Mouse (Mus musculus): ENCODE measurements around the gene Bnc2.

DNA sequence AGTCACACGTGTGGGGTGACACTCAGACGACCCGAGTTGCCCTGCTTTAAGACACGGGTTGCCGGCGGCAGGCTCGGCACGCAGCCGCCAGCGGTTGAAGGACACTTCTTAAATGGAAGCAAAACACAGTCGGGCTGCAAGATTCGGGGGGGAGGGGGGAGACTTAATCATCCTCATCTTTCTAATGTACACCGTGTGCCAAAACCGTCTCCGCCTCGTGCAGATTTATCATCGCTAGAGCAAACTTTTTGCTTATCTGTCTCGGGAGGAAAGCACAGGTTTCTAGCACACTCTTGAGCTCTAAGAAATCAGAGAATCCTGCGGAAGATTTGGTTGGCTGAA is 870 bp upstream of the Bnc2 start:
- no peak for TF ChIP-seq POLR2A (IDR thresholded peaks at IDR 0.05; ENCODE audit: insufficient read length, low read depth)
- TF ChIP-seq USF1 (IDR thresholded peaks at IDR 0.05; ENCODE audit: low read depth) = no peak
- TF ChIP-seq MAX (IDR thresholded peaks at IDR 0.05; ENCODE audit: low read depth) = no peak
- TF ChIP-seq CEBPB (IDR thresholded peaks at IDR 0.05; ENCODE audit: insufficient read depth, poor library complexity, severe bottlenecking) = no peak
- TF ChIP-seq MYOD1 (IDR thresholded peaks at IDR 0.05; ENCODE audit: control insufficient read depth in 1 of 3, insufficient read length in 2 of 3, low read depth in 2 of 3) = no peak
- TF ChIP-seq SRF (IDR thresholded peaks at IDR 0.05; ENCODE audit: control insufficient read depth, insufficient read length, low read depth) = no peak
- no peak for TF ChIP-seq TCF12 (IDR thresholded peaks at IDR 0.05; ENCODE audit: insufficient read depth, poor library complexity, severe bottlenecking)
- TF ChIP-seq MYOG (IDR thresholded peaks at IDR 0.05; ENCODE audit: control insufficient read depth in 1 of 3, insufficient read depth in 1 of 3, insufficient read length in 2 of 3, low read depth in 2 of 3) = no peak
- TF ChIP-seq POLR2AphosphoS2 (IDR thresholded peaks at IDR 0.05; ENCODE audit: insufficient read length, low read depth) = no peak
- TF ChIP-seq E2F4 (IDR thresholded peaks at IDR 0.05; ENCODE audit: insufficient read depth) = no peak
